Mouse (Mus musculus) limb, embryonic 11.5 days (tissue): ENCODE results near the gene Tmed1. TPM values are rescaled to one million over a fixed set of nuclear protein-coding genes. Genes with fewer than 3 reads are reported as not detected.
"Not testable (repeated sequence)": the region's sequence is repeated elsewhere in the genome, so short reads cannot be mapped to it uniquely, and the experiment has no call there.

ENCODE experiments used
- ATAC-seq: fragments of 200-750 bp; cut with Nextera tagmentation; 2 replicates; pipeline ENCODE4 v1.8.0; 2017; ENCODE audit warnings: low read depth; ENCODE audit not compliant: insufficient number of reproducible peaks, low FRiP score, low TSS enrichment
- DNase-seq: peaks from one replicate; pipeline ENCODE4 v3.0.0-alpha.2; 2015; ENCODE audit warnings: low spot score
- H3K27ac ChIP-seq: fragments of 300-500 bp; sonication (generic); replicated peaks from 2 replicates; pipeline ENCODE4 v1.5.1; 2014; ENCODE audit warnings: low read depth, mild to moderate bottlenecking, low read length
- H3K27me3 ChIP-seq: fragments of 300-500 bp; sonication (generic); 2 replicates; pipeline ENCODE4 v1.6.1; 2014; ENCODE audit warnings: mild to moderate bottlenecking, low read length, mixed read lengths; ENCODE audit not compliant: control insufficient read depth, insufficient read depth
- H3K36me3 ChIP-seq: fragments of 300-500 bp; sonication (generic); 2 replicates; pipeline ENCODE4 v1.6.1; 2014; ENCODE audit warnings: mild to moderate bottlenecking, low read length, moderate library complexity, mixed read lengths; ENCODE audit not compliant: control insufficient read depth, insufficient read depth
- H3K4me1 ChIP-seq: fragments of 300-500 bp; sonication (generic); 2 replicates; pipeline ENCODE4 v1.6.1; 2014; ENCODE audit warnings: low read length, mixed read lengths; ENCODE audit not compliant: control insufficient read depth, insufficient read depth
- H3K4me2 ChIP-seq: fragments of 300-500 bp; sonication (generic); 2 replicates; pipeline ENCODE4 v1.6.1; 2014; ENCODE audit warnings: low read depth, mild to moderate bottlenecking, moderate library complexity; ENCODE audit not compliant: severe bottlenecking
- H3K4me3 ChIP-seq: fragments of 300-500 bp; sonication (generic); 2 replicates; pipeline ENCODE4 v1.5.1; 2014; ENCODE audit warnings: low read depth, low read length
- H3K9ac ChIP-seq: fragments of 300-500 bp; sonication (generic); 2 replicates; pipeline ENCODE4 v1.6.1; 2014; ENCODE audit warnings: mild to moderate bottlenecking, low read length
- H3K9me3 ChIP-seq: fragments of 300-500 bp; sonication (generic); 2 replicates; pipeline ENCODE4 v1.6.1; 2016; ENCODE audit warnings: low read length; ENCODE audit not compliant: control insufficient read depth
- WGBS: fragments of 180-500 bp; shearing (Covaris S2); extraction: QIAGEN DNeasy Blood & Tissue Kit; methylation state at CpG from one replicate; pipeline ENCODE4 v1.1.7; 2014; 5-methylcytosine and 5-hydroxymethylcytosine counted together
- polyA plus RNA-seq: library from polyadenylated mRNA; unstranded; fragments of >200 nt; fragmentation: Nextera tagmentation; extraction: Ambion mirVana; gene quantifications from 2 replicates; pipeline ENCODE4 v1.2.1, GENCODE M21; 2014

Tmed1 gene
- polyA plus RNA-seq, 1 experiment from 2014 or later, result 99.6 TPM

DNA sequence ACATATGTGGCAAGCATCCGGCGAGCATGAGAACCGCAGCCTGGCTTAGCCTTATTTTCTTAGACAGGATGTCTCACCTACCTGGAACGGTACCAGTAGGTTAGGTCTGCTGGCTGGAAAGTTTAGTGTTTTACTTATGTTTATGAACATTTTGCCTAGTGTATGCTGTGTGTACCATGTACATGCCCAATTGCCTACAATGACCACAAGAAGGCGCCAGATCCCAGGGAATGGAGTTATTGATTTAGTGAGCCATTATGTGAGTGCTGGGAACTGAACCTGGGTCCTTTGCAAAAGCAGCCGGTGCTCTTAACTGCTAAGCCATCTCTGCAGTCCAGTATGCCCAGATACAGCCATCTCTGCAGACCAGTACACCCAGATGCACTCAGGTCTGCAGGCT lies 32.3 kb downstream of the Tmed1 start:
- peaks cover 37% of the 10 kb centered on the region for H3K36me3 ChIP-seq
- no peaks in the 10 kb centered on the region for H3K4me1 ChIP-seq
- ATAC-seq (no peak), DNase-seq (no peak)
- no peak overlapping the region for H3K9ac ChIP-seq
- H3K9me3 ChIP-seq, result peaks cover 5% of the 10 kb centered on the region
- no peaks in the 10 kb centered on the region for H3K27me3 ChIP-seq
- no peak overlapping the region for H3K27ac ChIP-seq
- H3K4me3 ChIP-seq, result no peak overlapping the region
- 96% methylated on average over 6 of the region's 6 CpGs for WGBS
- no peak overlapping the region for H3K4me2 ChIP-seq

DNA sequence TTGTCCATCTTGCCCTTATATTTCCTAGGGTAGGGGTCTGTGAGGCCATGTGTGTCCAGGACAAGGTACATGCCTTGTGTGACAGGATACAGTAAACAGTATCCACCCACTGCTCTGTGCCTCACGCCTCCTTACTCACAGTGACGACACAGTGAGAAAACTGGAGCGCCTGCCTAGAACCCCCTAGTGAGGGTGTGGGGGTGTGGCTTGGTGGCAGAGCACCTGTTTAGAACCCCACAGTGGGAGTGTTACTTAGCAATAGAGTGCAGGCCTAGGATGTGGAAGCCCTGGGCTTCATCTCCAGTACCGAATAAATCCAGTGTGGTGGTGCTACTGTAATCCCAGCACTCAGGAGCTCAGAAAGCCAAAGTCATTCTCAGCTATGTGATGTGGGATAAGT lies 37.1 kb downstream of the Tmed1 start:
- no peak for ATAC-seq

DNA sequence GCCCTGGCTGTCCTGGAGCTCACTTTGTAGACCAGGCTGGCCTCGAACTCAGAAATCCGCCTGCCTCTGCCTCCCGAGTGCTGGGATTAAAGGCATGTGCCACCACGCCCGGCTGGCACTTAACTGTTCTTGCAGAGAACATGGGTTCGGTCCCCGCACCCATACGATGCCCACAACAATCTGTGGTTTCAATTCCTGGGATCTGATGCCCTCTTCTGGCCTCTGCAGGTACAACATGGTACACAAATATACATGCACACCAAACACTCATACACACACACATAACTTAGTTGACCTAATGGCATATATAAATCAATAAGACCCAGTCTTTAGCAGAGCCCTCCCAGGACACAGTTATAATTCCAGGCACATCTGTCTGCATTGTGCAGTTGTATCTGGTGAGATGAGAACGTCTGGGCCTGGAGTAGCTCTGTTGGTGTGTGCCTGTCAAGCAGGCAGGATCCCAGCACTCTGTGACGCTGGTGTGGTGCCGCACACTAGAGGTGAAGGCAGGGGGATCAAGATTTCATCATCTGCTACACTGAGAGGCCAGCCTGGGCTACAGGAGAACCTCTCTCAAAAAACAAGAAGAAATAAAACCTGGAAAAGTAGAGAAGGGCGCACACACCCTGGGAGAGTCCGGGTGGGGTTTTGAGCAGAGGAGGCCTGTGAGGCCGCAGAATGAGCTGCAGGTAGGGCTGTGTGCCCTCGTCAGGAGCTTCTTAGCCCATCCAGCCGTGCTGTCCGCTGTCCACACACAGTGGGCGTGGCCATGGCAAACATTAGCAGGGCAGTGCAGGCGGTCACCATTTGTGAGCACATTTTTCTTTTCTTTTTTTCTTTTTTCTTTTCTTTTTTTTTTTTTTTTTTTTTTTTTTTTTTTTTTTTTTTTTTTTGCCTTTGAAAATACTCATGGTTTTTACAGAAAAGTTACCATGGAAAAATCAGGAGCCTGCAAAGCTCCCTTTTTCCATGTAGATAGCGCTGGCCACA lies 40.7 kb downstream of the Tmed1 start:
- DNase-seq, result peak; percentile 62
- Histone ChIP-seq H3K9me3 (no peaks in the 10 kb centered on the region), H3K9ac (no peak overlapping the region), H3K4me1 (no peaks in the 10 kb centered on the region), H3K36me3 (peaks cover 11% of the 10 kb centered on the region; the same call in 1 of the 2 replicates), H3K4me3 (no peak overlapping the region), H3K27ac (no peak overlapping the region), H3K27me3 (no peaks in the 10 kb centered on the region), H3K4me2 (no peak overlapping the region)
- WGBS, result 90% methylated on average over 20 of the region's 20 CpGs
- ATAC-seq, result no peak

More for the DNA sequence above, 37.1 kb downstream of the Tmed1 start:
- H3K4me3 ChIP-seq, result no peak overlapping the region
- WGBS, result 93% methylated on average over 4 of the region's 4 CpGs
- H3K9me3 ChIP-seq, result peaks cover 4% of the 10 kb centered on the region
- DNase-seq, result no peak
- H3K4me2 ChIP-seq, result no peak overlapping the region
- no peaks in the 10 kb centered on the region for H3K27me3 ChIP-seq
- H3K36me3 ChIP-seq, result peaks cover 24% of the 10 kb centered on the region
- H3K9ac ChIP-seq, result no peak overlapping the region
- no peak overlapping the region for H3K27ac ChIP-seq
- H3K4me1 ChIP-seq, result no peaks in the 10 kb centered on the region

GRCm38 (mm10) chr9:21464565-21464928 lies 45.5 kb downstream of the Tmed1 start:
- ATAC-seq, H3K27ac ChIP-seq, H3K9me3 ChIP-seq, DNase-seq, H3K4me2 ChIP-seq, H3K36me3 ChIP-seq, H3K4me1 ChIP-seq, H3K4me3 ChIP-seq, H3K9ac ChIP-seq, H3K27me3 ChIP-seq: not testable (repeated sequence)
- 94% methylated on average over 7 of the region's 7 CpGs for WGBS

DNA sequence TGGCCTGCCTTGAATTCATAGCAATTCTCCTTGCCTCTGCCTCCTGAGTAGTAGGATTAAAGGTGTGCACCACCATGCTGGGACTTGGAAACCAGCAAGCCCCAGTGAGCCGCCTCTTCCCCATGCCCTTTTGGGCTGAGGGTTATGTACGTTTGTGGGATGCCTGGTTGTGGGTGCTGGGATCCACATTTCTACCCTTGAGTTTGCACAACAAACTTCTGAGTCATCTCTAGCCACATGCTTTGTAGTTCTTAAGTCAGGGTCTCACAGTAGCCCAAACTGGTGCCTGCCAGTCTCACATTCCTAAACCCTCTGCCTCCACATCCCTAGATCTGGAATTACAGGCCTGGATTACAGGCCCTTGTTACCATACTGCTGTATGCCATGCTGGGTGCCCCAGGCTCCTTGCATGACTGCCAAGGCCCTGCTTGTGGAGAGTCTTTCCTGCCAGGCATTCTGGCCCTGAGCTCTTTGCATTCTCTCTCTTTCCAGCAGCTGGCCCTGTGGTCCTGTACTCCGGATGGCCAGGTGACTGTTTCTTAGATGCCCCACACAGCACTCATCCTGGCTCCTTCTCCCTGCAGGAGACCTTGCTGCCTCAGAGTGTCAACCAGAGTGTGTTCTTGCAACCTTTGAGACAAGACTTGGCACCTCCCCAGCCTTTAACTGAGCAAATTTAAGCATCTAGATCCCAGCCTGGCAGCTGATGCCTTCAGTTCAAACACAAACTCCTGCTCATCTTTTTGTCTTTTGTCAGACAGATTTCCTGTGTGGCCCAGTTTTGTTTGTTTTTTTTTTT lies 46.1 kb downstream of the Tmed1 start:
- no peak for DNase-seq
- H3K9ac ChIP-seq, result no peak overlapping the region
- 91% methylated on average over 3 of the region's 3 CpGs for WGBS

GRCm38 (mm10) chr9:21463138-21463590 lies 46.9 kb downstream of the Tmed1 start:
- Histone ChIP-seq H3K4me3 (no peak overlapping the region), H3K27me3 (no peaks in the 10 kb centered on the region), H3K9ac (no peak overlapping the region), H3K27ac (no peak overlapping the region), H3K9me3 (no peaks in the 10 kb centered on the region), H3K4me1 (no peaks in the 10 kb centered on the region), H3K4me2 (no peak overlapping the region), H3K36me3 (peaks cover 6% of the 10 kb centered on the region; the same call in 1 of the 2 replicates)
- 80% methylated on average over 5 of the region's 5 CpGs for WGBS
- ATAC-seq (no peak), DNase-seq (no peak)

More for the DNA sequence above, 46.1 kb downstream of the Tmed1 start:
- no peaks in the 10 kb centered on the region for H3K27me3 ChIP-seq
- H3K4me3 ChIP-seq, result no peak overlapping the region
- H3K9me3 ChIP-seq, result no peaks in the 10 kb centered on the region
- H3K4me1 ChIP-seq, result no peaks in the 10 kb centered on the region
- H3K4me2 ChIP-seq, result no peak overlapping the region
- ATAC-seq, result no peak
- H3K27ac ChIP-seq, result no peak overlapping the region
- peaks cover 6% of the 10 kb centered on the region; the same call in 1 of the 2 replicates for H3K36me3 ChIP-seq

- H3K27ac ChIP-seq, result no peak overlapping the region
- H3K9ac ChIP-seq, result no peak overlapping the region
- H3K4me2 ChIP-seq, result no peak overlapping the region
- no peaks in the 10 kb centered on the region for H3K4me1 ChIP-seq
- 91% methylated on average over 3 of the region's 3 CpGs for WGBS
- H3K36me3 ChIP-seq, result peaks cover 2% of the 10 kb centered on the region; the same call in 1 of the 2 replicates
- ATAC-seq, result no peak
- no peak overlapping the region for H3K4me3 ChIP-seq
- no peaks in the 10 kb centered on the region for H3K9me3 ChIP-seq
- DNase-seq, result no peak
- no peaks in the 10 kb centered on the region for H3K27me3 ChIP-seq
Measured at GRCm38 (mm10) chr9:21460400-21460940, 49.6 kb downstream of the Tmed1 start.

- Histone ChIP-seq H3K4me2 (no peak overlapping the region), H3K4me1 (no peaks in the 10 kb centered on the region), H3K27me3 (no peaks in the 10 kb centered on the region), H3K4me3 (no peak overlapping the region), H3K27ac (no peak overlapping the region), H3K36me3 (no peaks in the 10 kb centered on the region; the same call in 1 of the 2 replicates), H3K9me3 (no peaks in the 10 kb centered on the region), H3K9ac (no peak overlapping the region)
- DNase-seq, result no peak
- WGBS, result 85% methylated on average over 3 of the region's 3 CpGs
- ATAC-seq, result no peak
Measured at GRCm38 (mm10) chr9:21458821-21459220, 51.2 kb downstream of the Tmed1 start.
